Mouse (Mus musculus) embryo, embryonic 10.5 days (tissue): ENCODE results near the gene Elp1.

Experiments used
- DNase-seq: peaks from one replicate; pipeline ENCODE4 v3.0.0-alpha.2; 2015; ENCODE audit warnings: low spot score

Gene Elp1

DNA sequence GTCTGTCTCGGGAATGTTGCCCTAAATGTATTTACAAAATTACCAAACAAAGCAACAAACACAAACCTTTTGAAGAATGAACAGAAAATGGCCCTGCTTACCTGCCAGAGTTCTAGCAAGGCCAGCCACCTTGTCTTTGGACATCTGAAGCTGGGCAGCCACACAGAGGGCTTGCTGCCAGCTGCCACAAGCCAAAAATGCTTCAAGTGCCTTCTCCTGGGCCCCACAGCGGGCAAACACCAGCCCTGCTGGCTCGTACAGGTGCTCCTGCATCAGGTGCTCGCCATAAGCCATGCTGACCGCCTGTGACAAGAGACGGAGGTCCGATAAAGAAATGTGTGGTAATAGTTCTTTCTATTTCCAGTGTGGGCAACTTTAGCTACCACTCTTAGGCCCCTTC is 33.2 kb downstream of the Elp1 start:
- DNase-seq: no peak

DNA sequence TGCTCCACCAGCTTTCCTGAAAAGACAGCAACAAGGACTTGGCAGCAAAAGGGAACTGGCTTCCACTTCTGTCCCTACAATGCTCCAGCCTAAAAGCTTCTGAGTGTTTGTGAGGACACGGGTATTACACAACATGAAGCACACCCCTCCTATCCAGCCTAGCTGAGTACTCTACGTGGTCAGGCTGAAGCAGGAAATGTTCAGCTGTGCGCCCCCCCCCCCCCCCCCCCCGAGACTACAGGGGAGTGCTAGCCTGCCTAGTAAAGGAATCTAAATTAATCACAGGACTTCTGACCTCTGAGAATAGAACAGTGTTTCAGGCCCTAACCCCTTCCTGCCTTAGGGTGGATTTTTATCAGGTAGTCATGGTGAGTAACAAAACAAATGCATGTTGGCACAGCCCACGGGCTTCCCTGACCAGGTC is 34.3 kb downstream of the Elp1 start:
- DNase-seq: no peak

DNA sequence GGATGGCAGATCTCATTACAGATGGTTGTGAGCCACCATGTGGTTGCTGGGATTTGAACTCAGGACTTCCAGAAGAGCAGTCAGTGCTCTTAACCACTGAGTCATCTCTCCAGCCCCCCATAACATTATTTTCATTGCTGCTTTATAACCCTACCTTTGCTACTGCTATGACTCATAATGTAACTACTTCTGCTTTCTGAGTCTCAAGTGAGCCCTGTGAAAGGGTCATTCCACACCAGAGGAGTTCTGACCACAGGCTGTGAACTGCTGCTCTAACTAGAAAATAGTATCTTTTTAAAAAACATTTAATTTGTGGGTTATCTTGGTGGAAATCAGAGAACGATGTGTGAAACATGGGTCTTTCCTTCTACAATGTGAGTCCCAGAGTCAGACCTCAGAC is 44.4 kb downstream of the Elp1 start:
- no peak for DNase-seq

DNA sequence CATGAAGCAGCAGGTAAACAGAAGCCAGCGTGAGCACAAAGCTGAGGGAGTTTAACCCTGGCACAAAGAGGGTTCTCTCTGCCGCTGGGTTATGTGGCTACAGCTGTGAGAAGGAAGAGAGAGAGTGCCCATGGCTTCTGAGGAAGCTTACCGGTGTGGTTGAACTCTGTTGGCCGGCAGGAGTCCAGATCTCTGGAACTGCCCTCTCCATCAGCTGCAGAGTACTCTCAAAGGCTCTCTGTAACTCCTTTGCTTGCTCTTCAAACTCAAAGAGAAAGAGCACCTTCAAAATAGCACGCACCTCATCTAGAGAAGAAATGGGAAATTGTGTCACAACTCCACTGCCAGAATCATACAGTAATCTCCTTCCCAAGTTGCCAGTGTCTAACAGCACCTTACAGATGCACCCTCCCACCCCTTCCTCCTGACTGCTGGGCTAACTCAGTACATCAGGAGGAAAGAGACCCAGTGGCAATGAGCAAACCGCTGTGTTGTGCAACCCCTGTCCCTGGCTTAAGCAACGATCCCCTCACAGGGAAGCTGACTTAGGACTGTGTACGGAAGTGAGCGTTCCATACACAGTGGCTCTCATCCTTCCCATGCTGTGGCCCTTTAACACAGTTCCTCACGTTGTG is 45.0 kb downstream of the Elp1 start:
- DNase-seq: no peak

DNA sequence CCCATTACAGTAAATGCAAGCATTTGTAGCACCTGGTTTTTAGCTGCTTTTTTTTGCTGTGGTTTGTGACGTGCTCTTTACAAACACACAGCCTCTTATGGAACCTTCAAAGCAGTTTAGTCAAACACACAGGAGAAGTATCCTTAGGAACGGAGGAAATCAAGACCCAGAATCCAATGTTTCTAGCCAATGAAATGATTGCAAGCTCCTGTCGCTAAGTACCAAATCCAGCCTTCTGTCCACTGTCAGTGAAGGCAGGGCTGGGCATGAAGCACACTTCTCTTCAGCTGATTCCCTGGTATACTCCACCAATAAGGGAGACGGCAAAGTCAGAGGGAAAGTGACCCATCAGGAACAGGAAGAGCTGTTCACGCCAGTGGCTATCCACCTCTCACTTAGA is 46.1 kb downstream of the Elp1 start:
- DNase-seq: no peak

DNA sequence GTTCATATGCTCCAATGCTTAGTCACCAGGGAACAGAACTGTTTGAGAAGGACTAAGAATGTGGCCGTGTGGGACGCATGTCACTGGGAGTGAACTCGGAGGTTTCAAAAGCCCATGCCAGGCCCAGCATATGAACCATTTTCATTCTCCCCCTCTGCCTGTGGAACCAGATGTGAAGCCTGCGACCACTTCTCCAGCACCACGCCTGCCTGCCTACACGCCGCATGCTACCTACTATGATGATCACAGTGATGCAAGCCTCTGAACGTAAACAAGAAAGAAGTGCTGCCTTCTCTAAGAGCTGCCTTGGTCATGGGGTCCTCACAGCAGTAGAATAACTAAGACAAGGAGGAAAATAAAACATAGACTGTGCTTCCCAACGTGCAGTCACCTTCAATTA is 54.7 kb downstream of the Elp1 start:
- DNase-seq: no peak

DNA sequence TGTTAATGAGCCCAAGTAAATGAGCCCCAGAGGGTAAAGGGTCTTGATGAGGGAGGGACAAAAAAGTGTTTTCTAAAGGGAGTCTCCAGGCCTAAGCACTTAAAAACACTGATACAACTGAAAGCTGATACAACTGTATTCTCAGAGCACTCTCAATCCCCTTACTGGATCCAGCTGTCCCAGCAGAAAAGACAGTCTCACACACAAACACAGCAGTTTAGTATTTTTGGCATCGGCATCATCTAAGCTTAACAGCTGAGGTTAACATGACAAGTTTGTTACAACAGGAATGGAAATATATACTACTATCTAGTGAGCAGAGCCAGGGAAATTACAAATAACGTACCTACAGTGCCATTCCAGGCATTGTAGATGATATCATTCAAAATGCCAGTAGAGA is 55.8 kb downstream of the Elp1 start:
- DNase-seq: no peak

DNA sequence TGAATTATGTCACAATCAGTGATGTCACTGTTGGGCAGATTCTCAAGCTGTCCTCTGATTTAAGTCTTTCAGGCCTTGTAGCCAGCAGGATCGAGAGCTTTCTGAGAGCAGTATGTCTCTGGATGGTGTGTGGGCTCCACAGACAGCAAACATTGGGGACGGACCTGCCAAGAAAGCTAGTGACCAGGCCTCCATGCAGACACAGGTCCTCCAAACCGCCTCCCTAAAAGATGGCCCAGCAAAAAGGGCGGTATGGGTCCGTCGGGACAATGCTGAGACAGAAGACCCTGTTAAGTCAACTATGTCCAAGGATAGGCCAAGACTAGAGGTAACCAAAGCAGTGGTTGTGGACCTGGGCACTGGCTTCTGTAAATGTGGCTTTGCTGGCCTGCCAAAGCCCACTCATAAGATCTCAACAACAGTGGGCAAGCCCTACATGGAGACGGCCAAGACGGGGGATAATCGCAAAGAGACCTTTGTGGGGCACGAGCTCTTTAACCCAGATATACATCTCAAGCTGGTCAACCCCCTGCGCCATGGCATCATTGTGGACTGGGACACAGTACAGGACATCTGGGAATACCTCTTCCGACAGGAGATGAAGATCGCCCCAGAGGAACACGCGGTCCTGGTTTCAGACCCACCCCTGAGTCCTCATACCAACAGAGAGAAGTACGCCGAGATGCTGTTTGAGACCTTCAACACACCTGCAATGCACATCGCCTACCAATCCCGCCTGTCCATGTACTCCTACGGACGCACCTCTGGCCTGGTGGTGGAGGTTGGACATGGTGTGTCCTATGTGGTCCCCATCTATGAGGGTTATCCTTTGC is 58.6 kb downstream of the Elp1 start, which contains the start of gene Actl7a:
Gene Actl7a, plus strand, starts transcription at position 51 of the 833 bp plus-strand sequence.
- no peak for DNase-seq

DNA sequence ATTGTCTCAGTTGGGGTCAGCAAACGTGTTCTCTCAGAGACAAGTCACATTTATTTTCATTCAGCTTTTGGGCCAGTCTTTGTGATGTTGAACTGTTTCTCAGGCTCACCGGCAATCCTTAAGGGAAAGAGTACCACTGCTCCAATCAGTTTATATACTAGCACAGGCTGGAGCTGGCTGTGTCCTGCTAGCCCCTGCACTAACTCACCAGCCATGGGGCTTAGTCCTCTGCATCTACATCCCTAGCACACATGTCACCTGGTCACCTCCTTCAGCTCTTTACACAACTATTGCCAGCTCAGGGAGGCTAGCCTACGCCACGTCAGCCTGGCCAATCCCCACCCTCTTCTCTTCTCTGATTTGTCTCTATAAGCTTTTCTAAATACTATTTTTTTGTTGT is 59.4 kb downstream of the Elp1 start:
- DNase-seq: no peak

DNA sequence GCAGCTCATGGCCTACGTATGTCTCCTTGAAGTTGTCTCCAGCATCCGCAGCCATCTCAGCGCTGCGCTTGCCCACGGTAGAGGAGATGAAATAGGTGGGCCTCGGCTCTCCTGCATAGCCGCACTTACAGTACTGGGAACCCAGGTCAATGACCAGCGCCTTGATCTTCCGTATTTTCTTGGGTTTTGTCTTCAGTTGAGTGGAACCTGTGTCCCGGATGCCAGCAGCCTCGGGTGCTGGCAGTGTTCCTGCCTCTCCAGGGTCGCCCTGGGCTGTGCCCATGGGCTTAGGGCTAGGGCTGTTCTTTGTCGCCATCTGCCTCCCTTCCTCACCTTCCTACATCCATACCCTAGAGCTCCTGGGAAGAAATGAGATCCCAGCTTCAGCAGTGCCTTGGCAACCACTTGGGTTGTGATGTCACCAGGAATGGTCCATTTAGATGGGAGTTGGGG is 61.1 kb downstream of the Elp1 start, which contains the start of gene Actl7b:
Gene Actl7b, minus strand, starts transcription at position 403 of the 453 bp plus-strand sequence.
- no peak for DNase-seq

DNA sequence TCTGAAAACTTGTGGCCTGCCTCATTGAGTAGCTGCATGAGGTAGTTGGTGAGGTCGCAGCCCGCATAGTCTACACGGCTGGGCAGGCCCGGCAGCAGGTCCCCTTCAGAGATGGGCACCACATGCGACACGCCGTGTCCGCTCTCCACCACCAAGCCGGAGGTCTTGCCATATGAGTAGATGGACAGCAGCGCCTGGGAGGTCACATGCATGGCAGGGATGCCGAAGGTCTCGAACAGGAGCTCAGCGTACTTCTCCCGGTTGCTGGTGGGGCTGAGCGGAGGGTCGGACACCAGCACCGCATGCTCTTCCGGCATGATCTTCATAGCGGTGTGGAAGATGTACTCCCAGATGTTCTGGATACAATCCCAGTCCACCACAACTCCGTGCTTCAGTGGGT is 61.5 kb downstream of the Elp1 start:
- no peak for DNase-seq

DNA sequence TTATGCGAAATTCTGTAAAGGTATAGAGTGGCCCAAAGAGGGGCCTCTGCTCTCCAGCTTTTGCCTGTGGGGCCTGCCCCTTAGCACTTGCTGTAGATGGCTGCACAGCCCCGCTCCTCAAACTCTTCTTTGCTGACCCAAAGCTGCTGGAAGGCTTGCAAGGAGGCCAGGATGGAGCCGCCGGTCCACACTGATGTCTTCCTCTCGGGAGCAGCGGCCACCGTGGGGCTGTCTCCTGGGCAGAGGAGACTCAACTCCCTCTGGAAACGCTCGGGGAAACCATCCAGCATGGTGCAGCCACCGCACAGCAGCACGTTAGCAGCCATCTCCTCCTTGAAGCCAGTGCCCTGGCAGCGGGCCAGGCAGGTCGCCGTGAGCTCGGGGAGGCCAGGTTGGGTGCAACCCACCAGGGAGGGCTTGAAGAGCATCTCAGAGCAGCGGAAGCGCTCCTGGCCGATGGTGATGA is 62.1 kb downstream of the Elp1 start, which contains the start of gene Gm26657:
Gene Gm26657, plus strand, starts transcription at position 51 of the 466 bp plus-strand sequence.
- DNase-seq: no peak

DNA sequence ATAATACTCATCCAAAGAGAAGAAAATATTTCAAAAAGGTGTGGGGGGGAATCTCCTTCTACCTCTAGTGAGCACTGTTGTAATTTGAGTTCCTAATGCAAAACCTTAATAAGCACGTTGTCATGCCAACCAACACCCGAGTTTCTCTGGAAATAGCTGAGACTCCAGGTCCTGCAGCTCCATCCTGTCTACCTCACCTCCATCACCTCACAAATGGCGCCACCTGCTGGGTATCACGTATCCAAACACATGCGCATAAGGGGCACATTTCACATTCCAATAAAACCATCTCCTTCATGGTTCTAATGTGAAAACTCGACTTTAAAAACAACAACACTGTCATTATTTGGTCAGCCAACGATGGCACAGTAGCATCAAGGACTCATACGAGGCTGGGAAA is 76.3 kb downstream of the Elp1 start:
- peak; percentile 47 for DNase-seq

DNA sequence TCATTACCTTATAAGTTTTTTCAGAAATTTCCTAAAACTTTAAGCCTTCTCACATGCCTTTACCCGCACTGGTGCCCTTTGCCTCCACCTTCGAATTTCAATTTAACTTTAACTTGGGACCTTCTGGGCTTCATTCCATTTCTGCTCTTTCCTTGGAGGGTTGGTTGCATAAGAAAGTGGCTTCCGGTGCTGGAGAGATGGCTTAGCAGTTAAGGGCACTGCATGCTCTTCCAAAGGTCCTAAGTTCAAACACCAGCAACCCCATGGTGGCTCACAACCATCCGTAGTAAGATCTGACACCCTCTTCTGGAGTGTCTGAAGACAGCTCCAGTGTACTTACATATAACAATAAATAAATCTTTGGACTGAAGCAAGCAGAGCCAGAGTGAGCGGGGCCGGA is 78.9 kb downstream of the Elp1 start:
- DNase-seq: no peak

DNA sequence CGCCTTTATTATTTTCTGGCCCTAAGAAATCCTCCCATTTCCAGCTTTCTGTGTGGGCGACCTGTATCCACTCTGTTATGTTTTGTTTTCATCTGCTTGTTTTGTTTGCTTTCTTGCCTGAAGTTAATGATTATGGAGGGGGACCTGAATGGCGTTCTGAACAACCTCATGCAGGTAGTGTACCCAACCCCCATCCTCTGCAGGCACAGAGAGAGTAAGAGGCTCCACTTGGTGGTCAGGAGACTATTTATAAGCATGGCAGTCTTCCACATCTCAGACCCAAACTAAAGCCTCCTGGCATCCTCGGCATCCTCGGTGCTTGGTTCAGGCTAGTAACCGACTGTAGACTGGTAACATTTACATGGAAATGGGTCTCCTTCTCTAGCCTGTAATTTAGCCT is 79.8 kb downstream of the Elp1 start:
- no peak for DNase-seq

DNA sequence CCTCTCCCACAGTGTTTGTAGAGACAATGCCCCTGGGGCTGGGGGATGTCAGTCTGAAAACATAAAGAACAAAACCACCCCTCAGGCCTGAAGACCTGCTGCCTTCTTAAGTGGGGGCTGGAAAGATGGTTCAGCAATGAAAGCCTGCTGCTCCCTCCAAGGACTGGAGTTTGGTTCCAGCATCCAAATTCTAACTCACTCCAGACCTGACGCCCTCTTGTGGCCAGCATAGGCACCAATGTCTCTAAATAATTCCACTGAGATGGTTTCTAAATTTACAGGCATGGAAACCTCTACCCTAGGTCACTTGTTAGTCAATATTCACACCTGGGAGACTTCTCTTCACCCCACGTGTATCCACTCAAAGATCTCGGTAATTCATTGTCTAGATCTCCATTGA is 80.7 kb downstream of the Elp1 start:
- peak; percentile 64 for DNase-seq

DNA sequence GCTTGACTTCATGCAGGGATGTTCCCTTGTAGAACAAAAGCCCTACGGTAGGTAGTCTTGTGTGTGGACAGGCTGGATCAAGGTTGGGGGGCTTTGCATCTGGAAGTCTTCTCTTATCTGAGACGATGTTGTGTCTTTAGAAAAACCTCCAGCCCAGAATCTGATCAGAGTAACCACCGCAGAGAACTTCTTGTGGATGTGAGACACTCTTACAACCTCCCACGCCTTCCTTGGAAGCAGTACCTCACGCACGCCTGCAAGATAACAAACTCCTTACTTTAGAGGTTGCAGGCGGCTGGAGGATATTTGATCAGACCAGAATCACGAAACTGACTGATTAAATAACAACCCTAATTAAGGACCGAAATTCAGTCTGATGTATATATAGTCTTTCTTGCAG is 81.7 kb downstream of the Elp1 start:
- no peak for DNase-seq

DNA sequence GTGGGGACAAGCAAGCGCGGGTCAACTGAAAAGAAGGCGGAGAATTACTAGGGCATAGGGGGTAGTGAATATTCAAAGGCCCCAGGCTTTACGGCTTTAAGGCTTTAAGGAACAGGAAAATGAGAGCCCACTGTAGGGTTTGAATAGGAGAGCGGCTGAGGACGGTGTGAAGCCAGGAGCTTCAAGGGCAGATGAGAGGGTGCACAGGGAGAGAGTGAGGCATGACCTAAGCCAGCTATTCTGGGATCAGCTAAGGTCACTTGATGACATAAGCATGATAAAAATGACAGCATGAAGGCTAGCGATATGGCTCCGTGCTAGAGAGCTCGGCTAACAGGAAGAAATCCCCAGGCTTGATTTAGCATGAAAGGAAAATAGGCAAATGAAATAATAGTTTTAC is 82.7 kb downstream of the Elp1 start:
- DNase-seq: no peak

DNA sequence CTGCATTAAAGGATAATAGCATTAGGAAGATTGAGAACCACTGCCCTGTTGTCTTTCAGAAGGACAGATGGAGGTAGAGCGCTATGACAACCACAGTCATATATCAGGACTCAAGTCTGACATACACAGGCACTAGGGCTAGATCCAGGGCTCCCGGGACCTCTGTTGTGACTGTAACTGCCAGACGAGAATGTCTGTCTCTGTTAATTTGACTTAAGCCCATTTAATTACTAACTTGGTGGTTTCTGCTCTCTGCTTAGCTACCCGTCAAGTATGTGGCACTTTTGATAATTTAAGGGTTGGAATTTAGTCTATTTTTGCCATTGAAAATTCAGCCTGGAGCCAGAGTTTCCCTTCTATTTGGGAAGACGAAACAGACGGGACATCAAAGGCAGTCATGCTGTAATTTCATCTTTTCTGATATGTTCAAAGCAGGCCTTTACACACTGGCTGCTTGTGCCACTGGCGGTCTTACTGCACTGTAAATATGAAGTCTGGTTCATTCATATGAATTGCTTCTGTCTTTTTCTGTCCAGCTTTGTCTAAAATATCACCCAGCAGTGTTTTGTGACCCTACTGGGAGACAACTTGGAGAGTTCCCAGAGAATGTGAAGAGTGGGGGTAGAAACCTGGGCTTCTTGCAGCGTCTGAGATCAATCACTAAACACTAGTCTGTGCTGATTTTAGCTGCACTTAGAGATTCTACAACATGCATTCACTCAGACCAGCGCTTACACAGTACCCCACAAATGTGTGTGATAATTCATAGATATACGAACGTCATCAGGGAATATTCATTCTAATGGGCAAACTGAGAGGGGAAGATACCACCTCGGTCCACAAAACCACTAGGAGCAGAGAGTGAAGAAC is 83.3 kb downstream of the Elp1 start:
- no peak for DNase-seq

DNA sequence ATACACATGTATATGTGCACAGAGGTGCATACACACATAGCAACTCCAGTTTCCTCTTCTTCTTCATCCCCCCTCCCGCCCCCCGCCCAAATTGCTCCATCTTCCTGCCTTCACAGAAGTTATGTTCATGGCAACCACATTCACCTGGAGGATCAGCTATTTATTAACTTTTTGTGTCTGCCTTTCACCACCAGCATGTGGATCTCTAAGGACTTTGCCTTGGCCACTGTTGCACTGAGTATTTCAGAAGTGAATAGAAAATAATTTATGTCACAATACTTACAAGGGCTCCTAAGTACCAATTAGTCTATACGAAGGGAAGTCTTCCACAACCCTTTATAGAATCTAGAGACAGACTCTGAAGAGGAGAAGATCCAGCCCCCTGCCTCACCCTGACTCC is 84.2 kb downstream of the Elp1 start:
- DNase-seq: no peak

DNA sequence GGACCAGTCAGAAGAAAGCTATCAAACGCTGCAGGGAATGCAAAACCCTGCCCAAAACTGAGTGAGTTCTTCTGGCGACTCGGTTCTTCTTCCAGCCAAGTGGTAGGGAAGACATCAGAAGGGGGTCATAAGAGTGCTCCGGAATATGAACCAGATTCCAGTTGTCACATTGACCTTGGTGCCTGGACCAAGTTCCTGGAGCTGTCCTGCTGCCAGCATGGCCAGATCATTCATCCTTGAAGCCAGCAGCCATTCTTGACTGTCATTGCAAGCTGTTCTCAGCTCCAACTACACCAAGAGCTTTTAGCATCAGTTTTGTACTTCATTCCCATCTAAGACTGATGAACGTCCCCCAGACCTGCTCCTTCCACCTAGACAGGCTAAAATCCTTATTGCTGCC is 85.3 kb downstream of the Elp1 start:
- DNase-seq: no peak

DNA sequence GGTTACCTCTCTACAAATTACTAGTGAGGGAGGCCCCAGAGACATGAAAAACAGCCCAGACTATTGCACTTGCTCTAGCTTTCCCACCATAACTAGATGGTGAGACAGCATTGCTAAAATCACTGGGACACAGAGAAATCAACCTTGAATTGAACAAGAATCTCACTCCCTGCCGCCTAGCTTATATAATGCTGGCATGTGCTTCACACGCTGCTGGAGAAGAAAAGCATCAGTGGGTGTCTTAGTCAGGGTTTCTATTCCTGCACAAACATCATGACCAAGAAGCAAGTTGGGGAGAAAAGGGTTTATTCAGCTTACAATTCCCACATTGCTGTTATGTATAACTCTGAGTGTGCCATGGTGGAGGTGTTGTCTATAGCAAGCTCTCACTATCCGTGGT is 89.0 kb downstream of the Elp1 start:
- no peak for DNase-seq
